Mouse (Mus musculus): ENCODE data around the gene Mrc1.

The Mrc1 gene

DNA sequence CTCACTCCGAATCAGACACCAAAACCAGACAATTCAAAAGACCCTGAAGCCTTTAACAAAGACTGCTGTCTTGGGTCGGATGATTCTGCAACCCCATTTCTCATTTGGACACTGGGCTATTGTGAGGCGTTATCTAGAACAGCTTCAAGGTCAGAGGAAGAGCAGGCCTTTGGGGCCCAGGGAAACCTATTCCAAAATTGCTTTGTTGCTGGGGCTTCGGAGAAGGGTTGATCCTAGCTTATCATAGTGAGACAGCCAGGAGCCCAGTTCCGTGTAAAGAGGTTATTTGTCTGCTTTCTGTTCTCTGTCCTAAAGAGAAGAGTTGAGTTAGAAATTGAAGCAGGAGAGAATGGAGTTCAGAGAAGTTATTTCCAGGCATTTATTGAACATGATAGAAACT, 10.0 kb downstream of the Mrc1 start:
- DNase-seq (ENCODE audit: extremely low spot score, low read depth, low spot score), result no peak

DNA sequence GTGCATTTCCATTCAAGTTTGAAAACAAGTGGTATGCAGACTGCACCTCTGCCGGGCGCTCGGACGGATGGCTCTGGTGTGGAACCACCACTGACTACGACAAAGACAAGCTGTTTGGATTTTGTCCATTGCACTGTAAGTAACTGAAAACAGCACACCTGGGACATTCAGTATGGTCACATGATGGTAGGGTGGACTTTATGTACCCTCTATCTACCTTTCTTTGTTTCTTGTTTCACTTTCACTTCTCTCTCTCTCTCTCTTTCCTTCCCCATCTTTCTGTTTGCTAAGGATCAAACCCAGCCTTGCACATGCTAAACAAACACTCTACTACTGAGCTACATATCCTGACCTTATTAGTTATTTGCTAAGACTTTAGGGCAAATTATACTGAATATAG, 15.0 kb downstream of the Mrc1 start:
- no peak for DNase-seq (ENCODE audit: extremely low spot score, low read depth, low spot score)

DNA sequence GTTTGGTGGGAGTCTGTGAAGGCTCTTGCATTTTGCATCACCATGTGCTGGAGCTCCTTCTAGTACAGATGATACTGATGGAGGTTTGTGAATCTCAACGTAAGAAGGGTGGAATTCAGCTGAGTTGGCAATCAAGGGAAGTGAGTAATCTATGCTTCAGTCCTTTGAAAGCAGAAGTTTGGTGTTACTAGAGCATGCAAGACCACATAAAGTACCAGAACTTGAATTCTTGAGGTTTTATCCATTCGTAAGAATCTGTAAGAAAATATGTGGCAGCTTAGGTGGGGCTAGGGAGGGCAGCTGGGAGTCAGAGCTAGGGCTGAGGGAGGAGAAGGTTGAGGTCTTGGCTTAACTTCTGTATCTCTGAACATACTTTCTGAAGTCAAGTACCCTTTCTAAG, 15.5 kb downstream of the Mrc1 start:
- DNase-seq (ENCODE audit: extremely low spot score, low read depth, low spot score), result no peak

DNA sequence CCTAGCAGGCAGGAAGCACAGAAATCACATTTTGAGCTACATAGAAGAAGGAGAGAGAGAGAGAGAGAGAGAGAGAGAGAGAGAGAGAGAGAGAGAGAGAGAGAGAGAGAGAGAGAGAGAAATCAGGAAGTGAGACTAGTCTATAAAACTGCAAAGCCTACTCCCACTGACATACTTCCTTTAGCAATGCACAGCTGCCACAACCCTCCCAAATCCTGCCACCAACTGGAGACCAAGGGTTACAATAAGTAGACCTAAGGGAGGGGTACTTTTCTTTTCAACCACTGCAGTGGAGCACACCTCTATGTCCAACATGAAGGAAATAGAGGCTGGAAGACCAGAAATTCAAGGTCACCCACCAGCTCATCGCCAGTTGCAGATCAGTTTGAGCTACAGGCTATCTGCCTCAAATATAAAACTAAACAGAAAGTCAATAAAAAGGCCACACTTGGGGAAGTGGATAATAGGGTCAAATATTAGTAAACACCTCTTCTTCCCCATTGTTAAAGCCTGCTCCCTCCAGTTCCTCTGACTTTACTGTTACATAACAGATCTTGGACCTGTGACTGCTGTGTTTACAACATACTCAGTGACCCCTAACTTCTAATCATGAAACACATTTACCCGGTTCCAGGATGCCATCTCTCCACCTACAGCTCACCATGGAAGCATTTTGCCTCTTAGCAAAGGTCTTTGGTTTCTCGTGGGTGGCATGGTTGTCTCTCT, 20.8 kb downstream of the Mrc1 start:
- DNase-seq (ENCODE audit: extremely low spot score, low read depth, low spot score), result no peak

DNA sequence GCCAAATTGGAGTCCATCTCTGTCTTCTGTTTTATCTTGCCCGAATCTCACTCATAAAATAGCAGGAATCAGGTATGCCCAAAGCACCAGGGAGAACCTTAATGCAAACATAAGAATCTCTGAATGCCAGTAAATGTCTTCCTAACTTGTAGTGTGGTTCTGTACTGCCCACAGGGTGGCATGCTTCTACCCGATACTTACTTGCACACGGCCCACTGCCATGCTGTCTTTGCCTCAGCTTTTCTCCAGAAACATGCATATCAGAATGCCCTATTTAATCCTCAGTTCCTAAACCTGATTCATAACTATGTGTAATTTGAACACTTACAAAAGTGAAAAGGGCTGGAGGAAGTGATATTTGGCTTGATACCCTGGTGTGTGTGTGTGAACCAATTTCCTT, 22.7 kb downstream of the Mrc1 start:
- DNase-seq (ENCODE audit: extremely low spot score, low read depth, low spot score), result no peak

DNA sequence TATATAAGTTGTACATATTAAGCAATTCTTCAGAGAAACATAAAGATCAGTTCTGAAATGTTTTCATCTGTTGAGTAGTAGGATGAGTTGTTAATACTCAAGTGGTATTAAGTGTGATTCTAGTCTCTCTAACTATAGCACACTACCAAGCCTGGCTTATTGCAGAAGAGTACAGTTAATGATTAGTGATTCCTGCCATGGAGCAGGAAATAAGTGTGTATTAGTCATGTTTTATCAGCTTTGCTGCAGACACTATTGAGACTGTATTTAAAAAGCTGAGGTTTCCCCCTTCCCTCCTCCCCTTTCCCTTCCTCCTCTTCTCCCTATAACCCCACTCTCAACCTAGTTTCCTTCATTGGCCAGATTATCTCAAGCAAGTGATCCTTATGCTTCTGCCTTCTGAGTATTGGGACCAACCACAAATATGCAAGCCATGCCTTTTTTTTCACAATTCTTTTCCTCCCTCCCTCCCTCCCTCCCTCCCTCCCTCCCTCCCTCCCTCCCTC, 29.2 kb downstream of the Mrc1 start:
- DNase-seq (ENCODE audit: extremely low spot score, low read depth, low spot score), result no peak

DNA sequence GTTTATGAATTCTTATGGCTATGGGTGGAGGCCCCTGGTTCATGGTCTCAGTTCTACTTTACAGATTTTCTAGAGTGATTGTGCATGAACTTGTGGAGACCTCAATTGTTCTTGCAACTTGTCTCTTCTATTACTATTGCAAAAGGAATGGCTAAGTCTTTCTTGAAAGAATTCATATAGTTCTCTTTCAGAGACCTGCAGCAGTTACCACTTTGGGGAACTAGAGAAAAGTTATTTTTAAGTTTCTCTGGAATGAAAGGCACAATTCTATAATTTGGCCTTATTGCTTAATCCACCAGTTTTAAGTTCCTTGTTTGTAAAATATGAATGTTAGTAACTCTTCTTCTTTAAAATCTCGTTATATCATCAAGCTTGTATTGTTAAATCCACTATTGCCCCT, 32.9 kb downstream of the Mrc1 start:
- DNase-seq (ENCODE audit: extremely low spot score, low read depth, low spot score), result no peak

DNA sequence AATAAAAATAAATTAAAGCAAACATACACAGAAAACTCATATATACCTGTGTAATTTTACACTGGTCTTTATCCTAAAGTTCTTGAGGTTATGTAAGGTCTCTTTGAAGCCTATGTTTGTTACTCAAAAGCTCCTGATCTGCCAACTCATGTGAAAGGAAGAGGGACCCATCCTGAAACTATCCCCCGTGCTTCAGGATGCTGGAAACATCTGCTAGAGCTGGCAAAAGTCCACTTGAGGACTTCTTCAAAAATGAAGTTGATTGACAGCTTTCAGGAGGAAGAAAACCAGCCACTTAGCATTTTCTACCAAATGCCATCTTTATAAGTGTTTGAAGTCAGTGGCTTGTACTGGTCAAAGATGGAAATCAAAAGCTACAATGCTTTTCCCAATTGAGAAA, 40.0 kb downstream of the Mrc1 start:
- DNase-seq (ENCODE audit: extremely low spot score, low read depth, low spot score), result no peak

DNA sequence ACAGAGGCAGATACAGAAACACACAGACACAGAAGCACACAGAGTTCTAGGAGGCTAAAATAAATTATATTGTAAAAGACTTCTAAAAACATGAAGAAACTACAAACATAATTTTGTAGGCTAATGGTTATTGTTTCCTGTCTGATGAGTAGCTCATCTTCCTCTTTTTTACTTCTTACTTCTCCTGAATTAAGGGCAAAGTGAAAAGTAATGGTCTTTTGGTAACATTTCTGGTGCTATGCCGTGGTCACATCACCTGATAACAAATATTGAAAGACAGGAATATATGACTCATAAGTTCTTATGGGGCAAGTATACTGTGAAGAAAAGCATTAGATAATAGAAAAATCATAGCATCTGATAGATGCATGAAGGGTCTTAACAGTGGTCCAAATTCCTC, 42.9 kb downstream of the Mrc1 start:
- no peak for DNase-seq (ENCODE audit: extremely low spot score, low read depth, low spot score)

DNA sequence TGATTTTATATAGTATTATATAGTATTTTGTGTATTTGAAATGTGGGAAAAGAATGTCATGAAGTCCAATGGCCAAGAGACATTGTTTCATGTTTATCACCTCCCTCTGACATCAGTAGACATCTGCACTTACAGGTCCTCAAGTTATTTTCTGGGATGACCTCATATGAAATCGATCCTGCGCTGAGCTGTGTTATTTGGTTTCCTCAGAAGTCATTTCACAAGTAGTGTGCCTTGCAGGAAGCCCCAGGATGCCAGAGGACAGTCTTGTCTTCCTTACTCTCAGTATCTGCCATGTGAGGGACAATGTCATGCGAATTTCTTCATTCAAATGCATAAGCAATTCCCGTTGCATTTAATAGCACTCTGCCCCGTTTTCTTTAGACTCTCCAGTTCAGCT, 46.6 kb downstream of the Mrc1 start:
- DNase-seq (ENCODE audit: extremely low spot score, low read depth, low spot score), result no peak

DNA sequence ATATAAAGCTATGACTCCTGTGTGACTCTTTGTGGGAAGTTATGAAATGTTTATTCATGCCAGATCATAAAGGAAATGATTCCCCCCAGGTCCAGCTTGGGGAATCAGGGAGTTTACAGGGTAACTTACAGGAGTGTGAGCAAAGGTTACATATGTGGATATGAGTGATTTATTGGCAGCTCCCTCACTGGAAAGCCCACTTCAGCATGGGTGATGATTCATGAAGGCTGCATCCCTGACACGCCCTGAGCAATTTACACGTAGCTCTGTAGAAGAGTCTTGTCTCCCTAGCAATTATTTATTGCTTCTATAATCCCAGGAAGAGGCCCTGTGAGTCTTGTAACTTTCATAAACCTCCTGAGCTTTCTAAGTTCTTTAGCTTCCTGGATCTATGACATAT, 50.1 kb downstream of the Mrc1 start:
- DNase-seq (ENCODE audit: extremely low spot score, low read depth, low spot score), result no peak

DNA sequence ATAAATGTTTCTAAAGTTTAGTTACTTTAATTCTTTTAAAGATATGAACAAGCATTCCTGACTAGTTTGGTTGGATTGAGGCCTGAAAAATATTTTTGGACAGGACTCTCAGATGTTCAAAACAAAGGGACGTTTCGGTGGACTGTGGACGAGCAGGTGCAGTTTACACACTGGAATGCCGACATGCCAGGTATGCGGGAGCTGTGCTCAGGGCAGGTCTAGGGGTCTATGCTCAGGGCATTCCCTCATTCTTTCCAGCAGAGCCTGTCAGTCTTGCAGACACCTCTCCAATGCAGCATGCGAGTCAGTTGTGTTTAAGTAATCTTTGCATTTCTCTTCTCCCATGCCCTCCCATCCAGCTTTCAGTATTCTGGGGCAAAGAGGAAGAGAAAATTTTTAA, 50.6 kb downstream of the Mrc1 start:
- DNase-seq (ENCODE audit: extremely low spot score, low read depth, low spot score), result no peak

DNA sequence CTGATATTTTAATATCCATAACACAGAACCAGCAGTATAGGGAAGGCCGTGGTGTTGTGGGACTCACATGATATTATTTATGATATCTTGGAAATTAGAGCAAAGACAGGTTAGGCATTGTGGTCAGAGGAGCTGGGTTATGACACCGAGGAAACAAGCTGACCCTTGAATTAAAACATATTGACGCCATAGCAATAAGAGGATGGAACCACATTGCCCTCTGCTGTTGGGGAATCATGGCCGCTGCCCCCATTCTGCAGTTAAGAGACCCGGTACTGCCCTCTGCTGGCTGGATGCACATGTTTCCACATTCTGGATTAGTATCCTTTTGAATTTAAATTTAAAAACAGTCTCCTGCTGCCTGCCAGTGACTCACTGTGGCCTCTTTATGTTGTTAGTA, 66.1 kb downstream of the Mrc1 start:
- peak; percentile 70 for DNase-seq (ENCODE audit: extremely low spot score, low read depth, low spot score)

DNA sequence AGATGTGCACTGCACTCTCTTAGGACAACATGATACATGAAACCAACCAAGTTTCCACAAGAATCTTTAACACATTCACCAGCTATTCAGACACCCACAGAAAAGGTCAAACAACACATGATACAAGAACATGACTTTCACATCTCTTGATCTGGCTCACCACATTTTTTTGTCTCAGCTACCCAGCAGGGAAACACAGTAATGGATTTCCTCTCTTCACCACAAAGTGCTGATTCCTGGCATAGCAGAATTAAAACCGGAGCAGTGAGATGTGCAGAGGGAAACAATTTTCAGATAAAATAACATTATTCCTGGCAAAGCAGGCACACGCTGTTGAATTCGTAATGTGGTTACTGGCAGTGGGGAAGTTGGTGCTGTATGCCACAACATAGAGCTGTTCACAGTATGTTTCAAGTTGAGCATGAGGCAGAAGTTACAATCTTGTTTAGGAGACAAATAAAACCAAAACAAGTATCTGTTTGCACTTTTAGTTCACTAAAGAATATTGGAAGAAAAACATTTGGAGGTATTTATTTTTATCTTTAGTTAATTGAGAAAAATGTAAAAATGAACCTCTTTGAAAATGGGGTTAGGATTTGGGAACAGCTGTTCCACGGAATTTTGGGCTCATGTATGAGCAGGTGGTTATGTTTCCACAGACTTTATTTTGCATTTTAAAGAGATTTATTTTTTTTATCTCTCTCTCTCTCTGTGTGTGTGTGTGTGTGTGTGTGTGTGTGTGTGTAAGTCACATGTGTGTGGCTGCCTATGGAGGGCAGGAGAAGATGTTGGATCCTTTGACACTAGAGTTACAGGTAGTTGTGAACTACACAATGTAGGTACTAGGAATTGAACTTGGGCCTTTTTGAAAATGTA, 83.6 kb downstream of the Mrc1 start:
- DNase-seq (ENCODE audit: extremely low spot score, low read depth, low spot score), result no peak

DNA sequence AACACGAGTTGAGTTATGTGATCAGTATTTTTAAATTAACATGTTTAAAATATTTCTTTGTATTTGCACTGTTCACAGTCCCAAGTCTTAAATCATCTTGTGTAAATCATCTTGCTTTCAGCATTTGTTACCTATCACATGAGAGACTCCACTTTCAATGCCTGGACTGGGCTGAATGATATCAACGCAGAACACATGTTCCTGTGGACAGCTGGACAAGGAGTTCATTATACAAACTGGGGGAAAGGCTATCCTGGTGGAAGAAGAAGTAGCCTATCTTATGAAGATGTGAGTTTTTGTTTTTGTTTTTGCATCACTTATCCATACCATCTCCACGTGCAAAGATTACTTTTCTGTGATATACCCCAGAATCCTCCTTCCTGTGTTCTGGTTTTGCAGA, 85.9 kb downstream of the Mrc1 start:
- no peak for DNase-seq (ENCODE audit: extremely low spot score, low read depth, low spot score)

DNA sequence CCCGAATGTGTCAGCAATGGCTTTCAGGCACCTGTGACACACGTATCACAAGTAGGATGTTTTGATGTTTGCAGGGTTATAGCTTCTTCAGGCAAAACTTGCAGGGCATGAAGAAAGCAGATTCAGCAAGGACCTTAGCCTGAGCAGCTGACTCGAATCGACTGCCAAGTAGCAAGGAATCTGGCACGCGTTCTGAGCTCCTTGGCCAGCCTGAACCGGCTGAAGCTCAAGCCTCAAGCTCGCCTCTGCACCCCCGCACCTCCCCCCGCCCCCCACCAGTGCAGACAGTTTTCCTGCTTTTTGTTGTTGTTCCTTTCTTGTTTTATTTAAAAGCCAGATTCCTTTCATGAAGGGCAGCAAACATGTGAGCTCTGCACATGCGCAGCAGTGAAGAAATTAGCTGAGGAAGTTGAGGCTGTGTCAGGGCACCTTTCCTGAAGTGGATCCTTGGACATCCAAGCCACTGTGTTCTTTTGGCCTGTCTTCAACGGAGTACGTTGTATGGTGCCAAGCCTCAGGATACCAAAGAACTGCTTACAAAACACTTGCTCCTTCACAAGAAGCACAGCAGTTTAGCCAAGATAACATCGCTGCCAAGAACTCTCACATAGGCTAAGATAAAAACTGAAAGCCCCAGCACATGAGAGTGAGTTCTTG, 112.6 kb downstream of the Mrc1 start:
- DNase-seq (ENCODE audit: extremely low spot score, low read depth, low spot score), result no peak

DNA sequence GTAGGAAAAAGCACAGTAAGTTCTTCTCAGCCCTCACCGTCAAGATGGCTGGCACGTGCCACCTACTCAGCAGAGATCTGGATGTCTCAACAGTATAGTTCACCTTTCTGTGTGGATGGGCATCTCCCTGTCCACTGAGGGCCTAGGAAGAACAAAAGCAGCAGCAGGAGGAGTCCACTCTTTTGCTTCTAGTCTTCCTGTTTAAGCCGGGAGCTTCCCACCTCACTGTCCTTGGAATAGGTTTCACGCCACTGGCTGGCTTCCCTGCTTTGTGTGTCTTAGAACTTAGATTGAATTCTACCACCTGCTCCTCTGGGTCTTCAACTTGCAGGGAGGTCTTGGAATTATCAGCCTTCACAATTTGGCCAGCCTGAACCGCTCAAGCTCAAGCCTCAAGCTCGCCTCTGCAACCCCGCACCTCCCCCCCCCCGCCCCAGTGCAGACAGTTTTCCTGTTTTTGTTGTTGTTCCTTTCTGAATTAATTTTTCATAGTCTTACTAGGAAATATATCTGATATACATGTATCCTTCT, 113.2 kb downstream of the Mrc1 start:
- no peak for DNase-seq (ENCODE audit: extremely low spot score, low read depth, low spot score)

Measured in hindlimb bud, embryonic 11.5 days (tissue).